Mouse (Mus musculus): ENCODE measurements around the gene Pgm3.

Gene Pgm3

DNA sequence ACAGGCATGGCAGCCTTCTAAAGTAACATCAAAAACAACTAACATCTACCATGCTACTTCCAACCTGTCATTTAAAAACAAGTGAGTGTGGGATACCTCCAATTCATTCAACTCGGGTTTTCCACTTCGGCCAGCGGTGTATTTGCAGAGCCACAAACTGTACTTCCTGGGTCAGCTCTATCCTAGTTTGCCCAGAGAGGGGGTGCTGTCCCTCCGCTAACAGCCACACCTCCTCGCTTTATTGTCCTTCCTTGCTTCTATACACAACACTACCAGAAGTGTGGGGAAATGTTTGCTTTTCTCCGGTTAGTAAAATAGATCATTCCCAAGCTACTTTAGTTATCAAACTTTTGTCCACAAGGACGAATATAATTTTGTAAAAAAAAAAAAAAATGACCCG, 696 bp downstream of the Pgm3 start:
- in situ Hi-C loops (cut with MboI, MseI) = loop anchor here (5.0 to 10.0 kb wide), 3 partner anchors 104 to 826 kb away; partner anchors contain the start of genes Dop1a (in 2 of the 2), Ibtk (in 1 of the 2) and Ube2cbp (in 1 of the 2)

DNA sequence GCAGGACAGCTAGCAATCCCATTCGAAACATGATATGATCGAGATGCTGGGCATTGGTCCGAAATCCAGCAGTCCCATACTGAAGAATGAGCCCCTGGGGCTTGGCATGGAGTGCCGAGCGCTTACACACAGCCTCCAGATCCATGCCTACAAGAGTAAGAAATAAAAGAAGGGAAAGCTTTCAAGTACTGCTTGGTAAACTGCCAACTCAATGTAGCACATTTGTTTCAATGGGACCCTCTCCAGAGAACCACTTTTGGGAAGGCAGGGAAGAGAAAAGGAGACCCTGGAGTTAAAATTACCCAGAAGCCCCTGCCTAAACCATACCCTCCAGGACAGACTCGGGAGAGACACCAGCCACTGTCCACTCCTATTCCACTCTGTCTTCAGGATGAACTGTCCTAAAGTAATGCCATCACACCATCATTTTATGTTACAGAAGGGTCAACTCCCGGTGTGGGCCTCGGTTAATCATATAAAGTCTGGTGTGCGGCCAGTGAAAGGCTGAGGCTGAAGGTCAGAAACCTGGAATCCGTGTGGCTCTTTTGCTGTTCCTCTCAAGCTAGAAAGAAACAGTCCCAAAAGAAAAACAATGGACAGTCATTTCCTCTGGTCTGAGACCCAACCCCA, 1.3 kb downstream of the Pgm3 start:
- in situ Hi-C loops (cut with MboI, MseI) = loop anchor here (5.0 to 10.0 kb wide), 3 partner anchors 103 to 826 kb away; partner anchors contain the start of genes Dop1a (in 2 of the 2), Ibtk (in 1 of the 2) and Ube2cbp (in 1 of the 2)

DNA sequence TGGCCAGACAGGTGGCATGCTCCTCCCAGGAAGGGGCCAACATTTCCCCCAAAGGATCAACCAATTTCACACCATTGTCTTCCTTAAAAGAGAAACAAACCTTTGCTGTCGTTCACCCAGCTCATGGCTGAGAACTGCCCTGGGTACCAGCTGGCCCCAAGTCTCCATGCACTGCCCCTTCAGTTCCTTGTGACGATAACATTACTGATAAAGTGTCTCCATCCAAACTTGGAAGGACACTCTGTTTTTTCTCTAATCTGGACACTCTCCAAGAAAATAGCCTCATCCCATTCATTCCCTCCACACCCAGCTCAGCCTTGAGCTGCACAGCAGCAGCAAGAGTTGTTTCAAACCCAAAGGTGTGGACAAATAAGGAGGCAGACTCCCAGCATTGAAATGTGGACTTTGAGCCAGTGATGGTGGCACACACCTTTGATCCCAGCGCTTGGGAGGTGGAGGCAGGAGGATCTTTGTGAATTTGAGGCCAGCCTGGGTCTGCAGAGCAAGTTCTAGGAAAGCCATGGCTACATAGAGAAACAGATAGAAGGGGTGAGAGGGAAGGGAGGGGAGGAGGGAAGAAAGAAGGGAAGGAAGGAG, 2.2 kb downstream of the Pgm3 start:
- in situ Hi-C loops (cut with MboI, MseI) = loop anchor here in 1 of 2 experiments (5.0 to 10.0 kb wide), 2 partner anchors 87 to 195 kb away; no protein-coding TSS in a partner anchor

- in situ Hi-C loops (cut with MboI, MseI) = loop anchor here in 1 of 2 experiments (10.0 kb wide), 1 partner anchor 186 kb away; no protein-coding TSS in a partner anchor
Observed at GRCm38 (mm10) chr9:86560543-86560942, 11.1 kb downstream of the Pgm3 start.

- in situ Hi-C loops (cut with MboI, MseI) = no loop called here
Observed at GRCm38 (mm10) chr9:86554641-86555040, 17.0 kb downstream of the Pgm3 start.

DNA sequence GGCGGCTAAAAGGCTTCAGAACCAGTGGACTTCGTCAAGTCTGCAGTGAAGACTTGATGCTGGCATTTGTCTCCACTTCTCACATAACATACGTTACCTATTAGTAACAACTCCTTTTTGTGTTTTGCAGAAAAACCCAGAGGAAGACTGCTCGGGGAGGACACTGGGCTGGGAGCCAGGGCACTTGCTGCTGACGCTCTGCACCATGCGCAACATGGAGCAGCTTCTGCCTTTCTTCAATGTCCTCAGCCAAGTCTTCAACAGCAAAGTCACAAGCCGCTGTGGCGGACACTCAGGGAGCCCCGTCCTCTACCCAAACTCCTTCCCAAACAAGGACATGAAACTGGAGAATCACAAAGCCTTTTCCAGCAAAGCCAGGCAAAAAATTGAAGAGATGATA, 17.8 kb downstream of the Pgm3 start:
- in situ Hi-C loops (cut with MboI, MseI) = no loop called here

DNA sequence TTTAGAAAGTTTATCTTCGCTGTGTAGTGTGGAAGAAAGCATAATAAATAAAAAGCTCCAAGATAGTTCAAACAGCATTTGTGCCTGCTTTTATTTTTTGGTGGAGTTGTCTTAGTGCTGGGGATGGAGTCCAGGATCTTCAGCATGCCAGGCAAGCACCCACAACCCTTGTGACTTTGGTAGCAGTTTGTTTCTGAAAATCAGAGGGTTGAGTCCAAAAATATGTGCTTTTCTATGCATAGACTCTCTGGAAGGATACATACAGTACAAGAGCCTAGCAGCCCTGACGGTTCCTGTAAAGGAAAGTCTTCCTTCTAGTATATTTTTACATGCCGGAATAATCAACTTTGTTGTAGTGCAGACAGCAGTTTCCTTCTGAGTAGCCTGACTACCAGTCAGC, 20.9 kb downstream of the Pgm3 start:
- in situ Hi-C loops (cut with MboI, MseI) = no loop called here

GRCm38 (mm10) chr9:86549637-86550162, 21.9 kb downstream of the Pgm3 start:
- in situ Hi-C loops (cut with MboI, MseI) = no loop called here

DNA sequence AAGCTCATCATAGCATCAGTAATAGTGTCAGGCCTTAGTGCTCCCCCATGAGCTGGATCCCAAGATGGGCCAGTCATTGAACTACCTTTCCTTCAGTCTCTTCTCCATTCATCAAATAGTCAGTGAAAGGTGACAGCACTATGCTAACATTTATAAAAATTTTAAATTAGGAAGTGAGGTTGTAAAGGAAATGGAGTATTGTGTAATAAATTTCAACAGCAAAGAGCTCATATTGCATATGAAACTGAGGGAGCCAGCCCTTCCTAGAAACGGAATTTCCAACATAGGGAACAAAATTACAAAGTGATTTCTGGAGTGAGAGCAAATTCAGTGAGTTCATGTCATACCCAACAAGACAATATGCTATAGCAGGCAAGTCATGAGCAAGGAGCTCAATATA, 27.1 kb downstream of the Pgm3 start:
- in situ Hi-C loops (cut with MboI, MseI) = no loop called here

- in situ Hi-C loops (cut with MboI, MseI) = no loop called here
Observed at GRCm38 (mm10) chr9:86543451-86543850, 28.2 kb downstream of the Pgm3 start.

DNA sequence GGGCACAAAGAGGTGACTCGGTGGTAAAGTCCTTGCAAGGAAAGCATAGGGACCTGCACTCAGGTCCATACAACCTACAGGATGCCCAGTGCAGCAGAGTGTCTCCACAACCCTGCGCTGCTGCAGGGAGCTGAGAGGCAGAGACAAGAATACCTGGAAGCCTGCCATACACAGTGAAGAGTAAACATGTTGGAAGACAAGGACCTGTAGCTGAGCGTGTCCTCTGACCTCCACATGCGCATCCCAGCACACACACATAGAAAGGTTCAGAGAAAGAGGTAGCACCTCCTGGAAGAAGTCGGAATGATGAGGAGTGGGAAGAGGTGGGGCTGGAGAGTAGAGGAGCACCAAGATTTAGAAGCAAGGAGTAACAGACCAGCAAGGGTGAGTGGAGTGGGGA, 37.6 kb downstream of the Pgm3 start:
- in situ Hi-C loops (cut with MboI, MseI) = no loop called here

DNA sequence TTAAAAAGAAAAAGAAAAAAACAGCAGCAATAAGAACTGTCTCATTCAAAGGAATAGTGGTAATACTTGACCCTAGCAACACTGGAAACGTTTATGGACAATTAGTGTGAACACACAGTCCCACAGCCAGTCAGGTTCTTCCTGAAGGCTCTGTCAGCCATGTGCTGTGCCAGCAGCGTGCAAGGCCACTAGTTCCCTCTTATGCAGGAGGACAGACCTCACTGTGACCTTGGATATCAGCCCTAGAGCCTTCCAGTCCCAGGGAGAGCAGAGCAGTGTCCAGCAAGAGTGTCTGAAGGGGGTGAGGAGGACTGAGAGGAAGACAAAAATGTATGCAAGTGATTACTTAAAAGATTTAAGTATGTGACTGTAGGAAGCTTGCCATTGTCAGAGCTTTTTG, 46.0 kb downstream of the Pgm3 start:
- in situ Hi-C loops (cut with MboI, MseI) = no loop called here

- in situ Hi-C loops (cut with MboI, MseI) = no loop called here
Observed at GRCm38 (mm10) chr9:86522335-86522734, 49.3 kb downstream of the Pgm3 start.

GRCm38 (mm10) chr9:86514798-86515197, 56.8 kb downstream of the Pgm3 start:
- in situ Hi-C loops (cut with MboI, MseI) = no loop called here

DNA sequence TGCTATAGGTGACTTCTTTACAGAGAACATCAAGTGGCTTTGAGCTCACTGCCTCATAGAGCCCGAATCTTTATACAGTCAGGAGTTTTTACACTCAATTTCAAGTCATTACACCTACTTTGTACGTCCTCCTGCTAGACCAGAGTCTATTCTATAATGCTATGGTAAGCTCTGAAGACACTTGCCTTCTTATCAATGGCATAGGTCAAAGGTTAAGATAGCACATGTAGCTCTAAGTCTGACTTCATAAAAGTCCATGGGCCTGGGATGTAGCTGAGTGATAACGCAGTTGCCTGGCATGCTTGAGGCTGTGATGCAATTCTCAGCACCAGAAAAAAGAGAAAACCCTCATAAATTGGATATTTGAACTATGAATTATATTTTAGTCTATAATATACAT, 57.3 kb downstream of the Pgm3 start:
- in situ Hi-C loops (cut with MboI, MseI) = no loop called here

DNA sequence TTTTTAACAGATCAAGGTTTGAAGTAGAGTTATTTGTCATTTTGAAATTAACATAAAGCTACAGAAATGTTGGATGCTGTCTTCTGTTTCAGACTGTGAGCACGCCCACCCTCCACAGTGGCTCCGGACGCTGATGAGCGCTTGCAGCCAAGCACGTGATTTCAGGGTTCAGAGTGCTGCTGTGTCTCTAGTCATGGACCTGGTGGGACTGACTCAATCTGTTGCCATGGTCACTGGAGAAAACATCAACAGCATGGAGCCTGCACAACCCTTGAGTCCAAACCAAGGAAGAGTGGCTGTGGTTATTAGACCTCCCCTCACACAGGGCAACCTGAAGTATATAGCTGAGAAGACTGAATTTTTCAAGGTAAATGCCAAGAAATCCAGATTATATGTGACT, 57.9 kb downstream of the Pgm3 start:
- in situ Hi-C loops (cut with MboI, MseI) = no loop called here

GRCm38 (mm10) chr9:86507437-86507836, 64.2 kb downstream of the Pgm3 start:
- in situ Hi-C loops (cut with MboI, MseI) = no loop called here
